Mouse (Mus musculus): Measurements from ENCODE around the gene Tacr3.

Tacr3 gene

DNA sequence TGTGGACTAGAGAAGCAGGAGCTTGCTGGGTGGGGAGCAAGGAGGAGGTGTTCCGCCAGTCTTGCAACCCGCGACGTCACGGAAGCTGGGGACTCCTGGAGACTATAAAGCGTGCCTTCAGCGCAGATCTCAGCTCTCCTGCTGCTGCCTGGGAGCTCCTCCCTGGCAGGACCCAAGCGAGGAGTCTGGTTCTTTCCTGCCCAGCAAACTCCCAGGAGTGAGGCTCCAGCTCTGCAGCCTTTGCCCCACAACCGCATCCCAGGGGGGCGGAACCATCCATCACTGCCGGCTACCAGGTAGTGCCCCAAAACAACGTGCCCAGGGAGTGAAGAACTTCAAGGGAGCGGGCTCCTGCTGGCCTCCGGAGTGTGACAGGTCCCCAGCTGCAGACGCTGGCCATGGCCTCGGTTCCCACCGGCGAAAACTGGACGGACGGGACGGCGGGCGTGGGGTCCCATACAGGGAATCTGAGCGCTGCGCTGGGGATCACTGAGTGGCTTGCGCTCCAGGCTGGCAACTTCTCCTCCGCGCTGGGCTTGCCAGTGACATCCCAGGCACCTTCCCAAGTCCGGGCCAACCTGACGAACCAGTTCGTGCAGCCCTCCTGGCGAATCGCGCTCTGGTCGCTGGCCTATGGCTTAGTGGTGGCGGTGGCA is at the start of gene Tacr3:
Gene Tacr3, plus strand, starts transcription at position 133 of the 656 bp plus-strand sequence.
- in situ Hi-C loops (cut with MboI, MseI), result no loop called here

DNA sequence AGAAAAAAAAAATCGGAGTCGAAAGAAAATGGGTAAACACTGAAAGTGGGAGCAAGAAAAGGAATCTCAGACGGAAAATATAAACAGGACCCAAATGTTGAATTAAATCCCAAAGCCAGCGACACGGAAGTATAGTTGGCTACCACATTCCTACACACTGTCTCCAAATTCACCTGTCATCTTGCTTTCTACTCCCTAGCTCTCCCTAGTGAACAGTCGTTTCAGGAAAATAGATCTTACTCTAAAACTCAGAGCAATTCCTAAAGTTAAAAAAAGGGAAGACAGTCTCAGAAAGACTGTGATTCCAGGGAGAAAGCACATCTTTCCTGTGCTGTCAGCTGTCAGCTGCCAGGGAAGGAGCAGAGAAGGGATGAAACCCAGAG is 324 bp upstream of the Tacr3 start:
- in situ Hi-C loops (cut with MboI, MseI), result no loop called here

DNA sequence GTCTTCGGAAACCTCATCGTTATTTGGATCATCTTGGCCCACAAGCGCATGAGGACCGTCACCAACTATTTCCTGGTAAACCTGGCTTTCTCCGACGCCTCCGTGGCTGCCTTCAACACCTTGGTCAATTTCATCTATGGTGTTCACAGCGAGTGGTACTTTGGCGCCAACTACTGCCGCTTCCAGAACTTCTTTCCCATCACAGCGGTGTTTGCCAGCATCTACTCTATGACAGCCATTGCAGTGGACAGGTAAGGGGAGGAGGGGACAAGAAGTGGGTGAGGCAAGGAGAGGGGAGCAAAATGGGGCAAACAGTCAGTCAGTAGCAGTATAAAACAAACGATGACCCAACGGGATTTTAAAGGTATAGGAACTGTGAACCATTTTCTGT is 719 bp downstream of the Tacr3 start:
- in situ Hi-C loops (cut with MboI, MseI), result no loop called here

DNA sequence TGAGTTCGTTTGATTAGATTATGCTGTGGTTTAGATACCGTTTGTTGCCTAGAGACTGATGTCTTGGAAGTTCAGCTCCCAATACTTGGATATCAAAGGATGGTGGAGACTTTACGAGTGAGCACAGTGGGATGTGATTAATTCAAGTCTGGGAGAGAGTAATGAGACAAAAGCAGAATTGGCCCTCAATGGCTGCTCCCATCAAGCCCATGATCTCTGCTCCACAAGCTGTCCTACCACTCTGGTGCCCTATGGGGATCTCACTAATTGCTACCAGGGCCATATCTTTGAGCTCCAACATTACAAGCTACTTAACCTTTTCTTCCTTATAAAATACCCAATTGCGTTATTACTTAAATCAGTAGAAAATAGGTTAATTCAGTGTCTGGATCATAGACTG is 22.5 kb downstream of the Tacr3 start:
- in situ Hi-C loops (cut with MboI, MseI), result no loop called here

DNA sequence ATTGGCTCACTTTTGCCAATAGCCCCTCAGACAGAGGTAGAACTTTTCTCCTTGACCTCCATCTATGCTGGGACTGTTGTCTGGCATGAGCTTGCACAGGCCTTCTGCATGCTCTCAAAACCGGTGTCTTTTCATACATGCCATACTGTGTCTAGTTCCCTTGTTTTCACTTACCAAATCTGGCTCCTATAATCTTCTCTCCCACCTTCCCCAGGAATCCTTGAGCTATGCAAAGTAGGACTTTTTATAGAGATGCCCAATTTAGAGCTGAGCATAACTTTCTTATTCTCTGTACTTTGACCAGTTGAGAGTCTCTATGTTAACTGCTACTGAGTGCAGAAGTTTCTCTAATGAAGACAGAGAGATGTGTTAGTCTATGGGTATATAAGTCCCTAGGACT is 48.9 kb downstream of the Tacr3 start:
- in situ Hi-C loops (cut with MboI, MseI), result no loop called here

DNA sequence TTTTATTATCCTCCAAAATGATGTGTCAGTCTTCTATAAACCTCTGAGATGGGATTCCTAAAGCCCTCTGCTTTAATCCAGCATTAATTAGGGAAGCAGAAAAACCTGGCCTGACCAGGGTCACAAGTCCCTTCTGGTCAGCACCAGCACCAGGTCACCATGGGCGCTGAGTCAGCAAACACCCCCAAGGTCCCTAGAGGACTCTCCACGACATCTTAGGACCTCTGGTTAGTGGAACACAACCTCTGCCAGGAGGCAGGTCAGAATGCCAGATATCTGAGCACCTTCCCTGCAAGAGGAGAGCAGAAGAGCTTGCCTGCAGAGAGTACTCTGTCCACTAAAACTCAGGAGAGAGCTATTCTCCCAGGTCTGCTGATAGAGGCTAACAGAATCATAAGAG is 67.0 kb downstream of the Tacr3 start:
- in situ Hi-C loops (cut with MboI, MseI), result no loop called here

DNA sequence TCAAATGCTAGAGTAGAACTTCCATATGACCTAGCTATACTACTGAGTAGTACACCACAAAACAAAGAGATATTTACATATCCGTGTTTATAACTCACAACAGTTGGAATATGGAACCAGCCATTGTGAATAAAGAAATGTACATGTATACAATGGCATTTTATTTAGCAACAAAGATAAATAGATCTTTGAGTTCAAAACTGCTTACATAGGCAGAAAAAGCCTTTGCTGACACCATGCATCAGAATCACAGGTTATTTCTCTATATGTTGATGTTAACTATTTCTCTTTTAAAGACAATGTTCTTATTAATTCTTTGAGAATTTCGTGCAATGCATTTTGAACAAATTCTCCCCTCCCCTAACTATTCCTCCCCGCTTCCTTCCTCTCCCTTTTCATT is 80.1 kb downstream of the Tacr3 start:
- in situ Hi-C loops (cut with MboI, MseI), result no loop called here

DNA sequence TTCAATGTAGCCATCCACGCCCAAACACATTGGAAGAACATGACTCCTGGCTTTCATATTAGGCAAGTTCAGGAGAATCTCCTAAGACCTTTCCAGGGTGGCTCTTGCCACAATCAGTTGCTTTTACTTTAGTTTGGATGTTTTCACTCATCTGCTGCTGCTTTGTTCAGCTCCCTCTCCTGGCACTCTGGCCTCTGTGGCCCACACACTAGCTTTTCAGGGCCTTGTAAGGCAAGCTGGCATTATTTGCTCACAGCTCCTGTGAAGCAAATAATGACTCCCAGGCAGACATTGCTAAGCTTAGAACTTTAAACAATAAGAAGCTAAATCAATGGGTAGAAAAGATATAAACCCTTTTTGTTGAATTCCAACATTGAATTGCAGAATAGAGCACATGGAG is 105.9 kb downstream of the Tacr3 start:
- in situ Hi-C loops (cut with MboI, MseI), result no loop called here

DNA sequence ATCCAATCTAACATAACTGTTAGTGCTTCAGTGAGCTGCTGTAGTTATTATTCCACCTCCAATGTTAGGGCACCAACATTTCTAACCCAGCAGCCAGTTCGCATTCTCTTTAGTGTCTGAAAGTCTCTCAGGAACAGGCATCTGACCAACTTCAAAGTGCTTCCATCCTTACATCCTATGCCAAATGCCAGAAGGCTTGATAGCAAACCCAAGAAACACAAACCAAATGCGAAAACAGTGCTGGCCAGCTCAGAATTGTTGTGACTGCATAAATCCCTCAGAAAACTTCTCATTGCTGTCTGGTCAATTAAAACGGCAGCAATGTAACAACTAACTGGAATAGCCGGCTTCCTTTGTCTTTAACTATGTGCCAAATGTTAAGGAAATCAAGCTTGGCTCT is 106.7 kb downstream of the Tacr3 start:
- in situ Hi-C loops (cut with MboI, MseI), result no loop called here

DNA sequence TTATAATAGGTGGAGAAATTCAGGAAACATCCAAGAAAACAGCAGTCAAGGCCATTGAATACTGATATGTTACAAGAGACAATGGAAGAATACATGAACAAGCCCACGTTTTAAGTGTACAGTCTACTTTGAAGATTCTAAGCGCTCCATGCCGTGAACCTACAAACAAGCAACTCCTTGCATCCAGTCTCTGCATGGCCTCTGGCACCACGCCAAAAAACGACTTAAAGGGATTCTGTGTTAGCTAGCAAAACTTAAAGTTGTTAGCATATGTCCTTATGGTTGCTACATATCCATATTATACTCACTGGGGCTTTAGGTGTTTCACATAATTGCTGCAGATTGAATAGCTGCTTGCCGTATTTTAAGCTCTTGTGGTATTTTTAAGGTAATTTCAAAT is 134.7 kb downstream of the Tacr3 start:
- in situ Hi-C loops (cut with MboI, MseI), result no loop called here

DNA sequence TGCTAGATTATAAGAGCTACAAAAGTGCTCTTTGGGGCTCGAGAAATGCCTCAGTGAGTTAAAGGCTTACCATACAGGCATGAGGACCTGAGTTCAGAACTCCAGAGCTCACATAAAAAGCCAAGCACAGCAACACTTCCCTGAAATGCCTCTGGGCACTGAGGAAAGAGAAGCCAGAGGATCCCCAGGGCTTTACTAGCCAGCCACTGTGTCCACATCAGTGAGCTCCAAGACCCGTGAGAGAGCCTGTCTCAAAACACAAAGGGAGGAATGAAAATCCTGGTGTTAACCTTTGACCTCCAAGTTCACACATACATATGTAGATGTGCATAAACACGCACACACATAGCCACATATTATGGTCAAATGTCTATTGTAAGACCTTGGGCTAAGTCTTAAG is 150.1 kb downstream of the Tacr3 start:
- in situ Hi-C loops (cut with MboI, MseI), result no loop called here

DNA sequence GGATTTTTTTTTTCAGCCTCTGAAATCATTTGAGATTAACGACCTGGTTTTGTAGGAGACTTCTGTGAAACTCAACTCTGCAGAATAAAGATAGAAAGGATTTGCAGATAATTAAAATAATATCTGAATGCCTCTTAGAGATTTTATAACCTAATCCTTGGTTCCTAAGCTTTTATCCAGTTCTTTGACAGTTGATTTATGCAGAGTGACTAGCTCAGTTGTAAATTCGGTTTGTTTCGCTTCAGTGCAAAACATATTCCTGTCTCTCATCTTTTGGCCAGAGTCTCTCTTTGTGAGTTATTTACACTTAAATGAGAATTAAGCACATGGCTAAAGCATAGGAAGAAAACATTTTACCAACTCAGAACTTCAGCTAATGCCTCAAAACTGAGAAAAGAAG is 151.3 kb downstream of the Tacr3 start:
- in situ Hi-C loops (cut with MboI, MseI), result no loop called here
